Comparison of ENCODE assay signal across 20 mouse cellular contexts in the genomic region with DNA sequence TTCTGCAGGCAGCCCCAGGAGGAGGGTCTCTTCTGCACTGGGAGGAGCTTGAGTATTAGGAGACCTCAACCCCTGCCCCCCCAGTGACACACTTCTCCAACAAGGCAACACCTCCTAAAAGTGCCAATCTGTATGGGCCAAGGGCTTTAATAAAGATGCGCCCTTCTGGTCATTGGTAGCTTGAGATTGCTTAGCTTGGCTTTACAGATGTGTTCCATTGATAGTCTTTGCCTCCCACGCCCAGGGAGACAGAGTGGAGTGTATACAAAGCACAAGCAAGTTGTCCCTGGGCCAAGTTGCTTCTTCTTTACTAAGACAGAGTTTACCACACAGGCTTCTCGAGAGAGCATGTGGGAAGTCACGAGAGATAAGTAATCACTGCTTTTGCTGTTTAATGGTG. TPM values are rescaled to one million over a fixed set of nuclear protein-coding genes. Genes with fewer than 3 reads are reported as not detected.
"Had no signal": no experiment of that assay in that cellular context is flagged by ENCODE, and none has a peak within 500 bp of the region (broad histone marks: within the 10 kb centered on the region; RNA-seq: fewer than 3 reads in every experiment).

No protein-coding gene starts in this region.

- ATAC-seq: inflammation-experienced regulatory T-cells, adult 6 months; intestine, postnatal 0 days had no signal

- H3K36me3 ChIP-seq: limb, embryonic 12.5 days; midbrain, embryonic 12.5 days had no signal

- H3K9ac ChIP-seq: limb, embryonic 12.5 days; midbrain, embryonic 12.5 days had no signal

- H3K9me3 ChIP-seq: midbrain, embryonic 12.5 days had no signal

- DNase-seq: kidney, postnatal 4 days; right cerebral cortex, adult 18-20 months; right cerebral cortex, postnatal 25 days; thymus, postnatal 36 days had no signal

- H3K4me1 ChIP-seq: limb, embryonic 12.5 days; midbrain, embryonic 12.5 days had no signal

- H3K27me3 ChIP-seq: limb, embryonic 12.5 days; midbrain, embryonic 12.5 days had no signal

- H3K4me3 ChIP-seq: layer of hippocampus, adult 2 months; limb, embryonic 12.5 days; midbrain, embryonic 12.5 days had no signal

- H3K27ac ChIP-seq: layer of hippocampus, adult 2 months; limb, embryonic 12.5 days; macrophage; midbrain, embryonic 12.5 days had no signal

- H3K4me2 ChIP-seq: limb, embryonic 12.5 days; midbrain, embryonic 12.5 days had no signal

RNA-seq across cellular contexts. Expression of gene Cdrt4, which starts 20.4 kb away (rescaled TPM):
- total RNA-seq: layer of hippocampus, adult 2 months; layer of hippocampus, postnatal 10 days; left cerebral cortex, postnatal 36 days; liver, adult 2 months; megakaryocyte-erythroid progenitor cell, adult 5-6 weeks; midbrain, postnatal 0 days had no signal
- polyA plus RNA-seq: inflammation-experienced regulatory T-cells, adult 6 months; intestine, postnatal 0 days; kidney, embryonic 14.5 days; limb, embryonic 12.5 days; liver, adult 2 months; liver, embryonic 16.5 days; macrophage; midbrain, embryonic 12.5 days; midbrain, postnatal 0 days; neural tube, embryonic 14.5 days; small intestine, adult 2 months; thymus, postnatal 0 days had no signal
